Mouse (Mus musculus) common myeloid progenitor, adult 5-6 weeks (primary cell): ENCODE results near the gene Slc25a28. TPM values are rescaled to one million over a fixed set of nuclear protein-coding genes. Genes with fewer than 3 reads are reported as not detected.

Source experiments
- ATAC-seq: replicated peaks from 2 replicates; pipeline ENCODE4 v1.8.0; 2016; ENCODE audit warnings: low read depth, mild to moderate bottlenecking, moderate TSS enrichment, inconsistent platforms; ENCODE audit not compliant: poor library complexity, severe bottlenecking
- total RNA-seq: library from RNA; stranded (forward); fragments of 200-1000, 187-1606 nt; gene quantifications from 2 replicates; pipeline ENCODE4 v1.2.3, GENCODE M21; 2017

Slc25a28 gene
- 32.9 and 38.3 TPM in 2 replicates for total RNA-seq

- peak; percentile 81 for ATAC-seq
These were observed at the start of gene Slc25a28 for GRCm38 (mm10) chr19:43674730-43675524. Gene Slc25a28 (minus strand): TSS chr19:43674881.

GRCm38 (mm10) chr19:43724194-43724593 lies 49.5 kb upstream of the Slc25a28 start:
- no peak for ATAC-seq

GRCm38 (mm10) chr19:43723501-43723900 lies 48.8 kb upstream of the Slc25a28 start:
- ATAC-seq: no peak

GRCm38 (mm10) chr19:43722891-43723290 lies 48.2 kb upstream of the Slc25a28 start:
- no peak for ATAC-seq

- ATAC-seq: no peak
These were observed 45.4 kb upstream of the Slc25a28 start for GRCm38 (mm10) chr19:43720061-43720460.

GRCm38 (mm10) chr19:43711971-43712370 lies 37.3 kb upstream of the Slc25a28 start:
- no peak for ATAC-seq

- ATAC-seq: peak; percentile 82
These were observed 36.7 kb upstream of the Slc25a28 start for GRCm38 (mm10) chr19:43711159-43711916.

- no peak for ATAC-seq
These were observed 34.6 kb upstream of the Slc25a28 start for GRCm38 (mm10) chr19:43709317-43709716.

- ATAC-seq: no peak
These were observed 33.5 kb upstream of the Slc25a28 start for GRCm38 (mm10) chr19:43708206-43708605.

GRCm38 (mm10) chr19:43704787-43705497 lies 30.3 kb upstream of the Slc25a28 start:
- ATAC-seq: no peak

- no peak for ATAC-seq
These were observed 29.5 kb upstream of the Slc25a28 start for GRCm38 (mm10) chr19:43704211-43704610.

- ATAC-seq: no peak
These were observed 25.1 kb upstream of the Slc25a28 start for GRCm38 (mm10) chr19:43699763-43700155.

GRCm38 (mm10) chr19:43699021-43699762 lies 24.5 kb upstream of the Slc25a28 start:
- no peak for ATAC-seq

- ATAC-seq: no peak
These were observed 23.1 kb upstream of the Slc25a28 start for GRCm38 (mm10) chr19:43697666-43698370.

- peak; percentile 54 for ATAC-seq
These were observed 20.9 kb upstream of the Slc25a28 start for GRCm38 (mm10) chr19:43695514-43695964.

- ATAC-seq: no peak
These were observed 18.1 kb upstream of the Slc25a28 start for GRCm38 (mm10) chr19:43692815-43693214.

GRCm38 (mm10) chr19:43689419-43690246 lies 15.0 kb upstream of the Slc25a28 start, which contains the start of gene Entpd7:
Gene Entpd7 (plus strand): TSS chr19:43689672.
- peak; percentile 98 for ATAC-seq

- no peak for ATAC-seq
These were observed 6.9 kb upstream of the Slc25a28 start for GRCm38 (mm10) chr19:43681541-43681940.
